Mouse (Mus musculus) neural tube, embryonic 13.5 days (tissue): Measurements from ENCODE around the gene Pnmal2. TPM values are rescaled to one million over a fixed set of nuclear protein-coding genes. Genes with fewer than 3 reads are reported as not detected.
"Not testable (repeated sequence)": the region's sequence is repeated elsewhere in the genome, so short reads cannot be mapped to it uniquely, and the experiment has no call there.

Source experiments
- ATAC-seq: fragments of 200-750 bp; cut with Nextera tagmentation; 2 replicates; pipeline ENCODE4 v1.8.0; 2017; ENCODE audit warnings: low read depth, mild to moderate bottlenecking, moderate TSS enrichment, moderate library complexity
- H3K27ac ChIP-seq: fragments of 300-500 bp; sonication (generic); replicated peaks from 2 replicates; pipeline ENCODE4 v1.5.1; 2015; ENCODE audit warnings: moderate library complexity, mild to moderate bottlenecking, inconsistent platforms
- H3K27me3 ChIP-seq: fragments of 300-500 bp; sonication (generic); 2 replicates; pipeline ENCODE4 v1.6.1; 2015; ENCODE audit warnings: mild to moderate bottlenecking, inconsistent platforms
- H3K36me3 ChIP-seq: fragments of 300-500 bp; sonication (generic); 2 replicates; pipeline ENCODE4 v1.6.1; 2015; ENCODE audit warnings: mild to moderate bottlenecking, inconsistent platforms
- H3K4me1 ChIP-seq: fragments of 300-500 bp; sonication (generic); replicated peaks from 2 replicates; pipeline ENCODE4 v1.6.1; 2015; ENCODE audit warnings: inconsistent platforms
- H3K4me2 ChIP-seq: fragments of 300-500 bp; sonication (generic); 2 replicates; pipeline ENCODE4 v1.6.1; 2015; ENCODE audit warnings: inconsistent platforms, mild to moderate bottlenecking, moderate library complexity
- H3K4me3 ChIP-seq: fragments of 300-500 bp; sonication (generic); 2 replicates; pipeline ENCODE4 v1.5.1; 2015; ENCODE audit warnings: mild to moderate bottlenecking, inconsistent platforms
- H3K9ac ChIP-seq: fragments of 300-500 bp; sonication (generic); 2 replicates; pipeline ENCODE4 v1.6.1; 2015; ENCODE audit warnings: moderate library complexity, mild to moderate bottlenecking, inconsistent platforms
- H3K9me3 ChIP-seq: fragments of 300-500 bp; sonication (generic); 2 replicates; pipeline ENCODE4 v1.6.1; 2016; ENCODE audit warnings: inconsistent platforms
- WGBS: fragments of 180-500 bp; shearing (Covaris S2); methylation state at CpG from one replicate; pipeline ENCODE4 v1.1.7; 2015; 5-methylcytosine and 5-hydroxymethylcytosine counted together
- polyA plus RNA-seq: library from polyadenylated mRNA; unstranded; fragments of >200 nt; fragmentation: Nextera tagmentation; extraction: Ambion mirVana; gene quantifications from 2 replicates; pipeline ENCODE4 v1.2.1, GENCODE M21; 2015

Gene Pnmal2
- polyA plus RNA-seq, 1 experiment from 2014 or later: 76.2 TPM

GRCm38 (mm10) chr7:16947959-16948361, 3.5 kb downstream of the Pnmal2 start:
- H3K4me3 ChIP-seq: peak overlapping the region; percentile 88
- 0 out of 2 replicates have a peak, but pooled peaks cover 9% of the 10 kb centered on the region for H3K36me3 ChIP-seq
- peak overlapping the region; percentile 98 for H3K9ac ChIP-seq
- peaks cover 24% of the 10 kb centered on the region for H3K27me3 ChIP-seq
- peak overlapping the region; percentile 86 for H3K27ac ChIP-seq
- 0 out of 2 replicates have a peak, but pooled peaks have one; percentile 0 for ATAC-seq
- no peaks in the 10 kb centered on the region for H3K9me3 ChIP-seq
- peak overlapping the region; percentile 82 for H3K4me2 ChIP-seq
- 5% methylated on average over 4 of the region's 4 CpGs for WGBS
- peaks cover 89% of the 10 kb centered on the region for H3K4me1 ChIP-seq

DNA sequence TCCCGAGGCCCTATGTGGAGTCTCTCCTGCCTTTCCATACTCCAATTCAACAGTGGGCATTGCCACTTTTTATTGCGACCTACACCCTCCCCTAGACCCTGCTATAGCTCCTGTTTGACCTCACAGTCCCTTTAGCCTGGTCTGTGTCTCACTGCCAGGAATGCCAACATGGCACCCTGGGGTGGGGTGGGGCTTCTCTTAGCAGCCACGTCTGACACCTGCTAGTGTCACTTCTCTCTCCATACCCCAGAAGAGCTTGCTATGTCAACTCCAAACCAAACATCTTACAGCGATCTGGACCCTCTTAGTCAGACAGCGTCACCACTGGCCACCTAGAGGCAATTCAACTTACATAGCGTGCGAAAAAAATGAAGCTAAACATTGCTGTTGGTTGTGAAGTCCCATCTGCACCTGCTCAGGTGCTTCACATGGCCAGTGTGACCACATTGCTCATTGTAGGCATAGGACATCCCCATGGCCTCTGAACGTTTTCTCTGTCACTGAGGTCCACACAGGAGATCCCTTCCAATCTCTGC, 4.5 kb downstream of the Pnmal2 start:
- 47% methylated on average over 8 of the region's 8 CpGs for WGBS
- Histone ChIP-seq H3K27me3 (peaks cover 24% of the 10 kb centered on the region), H3K9ac (peak overlapping the region; percentile 98), H3K9me3 (no peaks in the 10 kb centered on the region), H3K4me2 (peak overlapping the region; percentile 82), H3K27ac (peak overlapping the region; percentile 86; the same call in 1 of the 2 replicates), H3K4me1 (peaks cover 79% of the 10 kb centered on the region), H3K36me3 (0 out of 2 replicates have a peak, but pooled peaks cover 9% of the 10 kb centered on the region), H3K4me3 (peak overlapping the region; percentile 88)
- no peak for ATAC-seq

DNA sequence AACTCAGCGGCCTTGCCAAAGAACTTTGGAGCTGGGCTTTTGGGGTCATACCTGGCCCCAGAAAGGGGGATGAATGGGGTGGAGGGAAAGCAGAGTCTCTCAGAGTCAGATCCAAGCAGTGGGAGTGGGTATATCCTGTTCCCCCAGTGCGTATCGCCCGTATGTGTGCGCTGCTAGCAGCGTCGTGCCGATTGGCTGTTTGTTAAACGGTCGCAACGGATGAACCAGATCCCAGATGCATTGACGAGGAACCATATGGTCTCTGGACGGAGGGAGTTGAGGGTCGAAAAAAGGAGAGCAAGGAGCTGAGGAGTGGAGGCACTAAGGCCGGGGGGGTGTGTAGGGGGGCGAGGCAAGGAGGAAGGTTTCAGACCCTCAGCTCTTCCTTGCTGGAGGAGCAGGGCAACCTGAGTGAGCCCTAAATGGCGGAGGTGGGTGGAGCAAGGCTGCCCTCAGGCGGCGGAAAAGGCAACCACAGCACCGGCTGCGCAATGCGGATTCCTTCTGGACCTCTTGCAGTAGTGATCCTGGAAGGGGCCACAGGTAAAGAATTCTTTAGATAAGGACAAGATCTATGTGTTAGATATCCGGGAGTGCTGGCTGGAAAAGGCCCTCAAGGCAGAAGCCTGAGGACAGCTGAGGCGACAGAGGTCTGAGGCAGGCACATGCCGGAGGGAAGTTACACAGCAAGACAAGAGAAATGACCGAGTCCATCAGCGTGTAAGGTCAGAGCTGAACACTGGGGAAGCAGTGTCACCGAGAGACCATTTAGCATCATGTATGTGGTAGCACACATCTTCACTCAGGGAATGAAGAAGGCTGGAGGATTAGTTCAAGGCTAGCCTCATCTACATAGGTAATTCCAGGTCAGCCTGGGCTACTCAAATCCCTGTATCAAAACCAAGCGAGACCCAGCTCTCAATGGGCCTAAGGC, 5.7 kb downstream of the Pnmal2 start:
- WGBS: 11% methylated on average over 28 of the region's 29 CpGs
- Histone ChIP-seq H3K36me3 (0 out of 2 replicates have a peak, but pooled peaks cover 9% of the 10 kb centered on the region), H3K9ac (peak overlapping the region; percentile 98), H3K4me2 (peak overlapping the region; percentile 82), H3K4me1 (peaks cover 71% of the 10 kb centered on the region), H3K4me3 (peak overlapping the region; percentile 88), H3K27ac (peak overlapping the region; percentile 77), H3K27me3 (peaks cover 24% of the 10 kb centered on the region), H3K9me3 (no peaks in the 10 kb centered on the region)
- ATAC-seq: peak; percentile 54

DNA sequence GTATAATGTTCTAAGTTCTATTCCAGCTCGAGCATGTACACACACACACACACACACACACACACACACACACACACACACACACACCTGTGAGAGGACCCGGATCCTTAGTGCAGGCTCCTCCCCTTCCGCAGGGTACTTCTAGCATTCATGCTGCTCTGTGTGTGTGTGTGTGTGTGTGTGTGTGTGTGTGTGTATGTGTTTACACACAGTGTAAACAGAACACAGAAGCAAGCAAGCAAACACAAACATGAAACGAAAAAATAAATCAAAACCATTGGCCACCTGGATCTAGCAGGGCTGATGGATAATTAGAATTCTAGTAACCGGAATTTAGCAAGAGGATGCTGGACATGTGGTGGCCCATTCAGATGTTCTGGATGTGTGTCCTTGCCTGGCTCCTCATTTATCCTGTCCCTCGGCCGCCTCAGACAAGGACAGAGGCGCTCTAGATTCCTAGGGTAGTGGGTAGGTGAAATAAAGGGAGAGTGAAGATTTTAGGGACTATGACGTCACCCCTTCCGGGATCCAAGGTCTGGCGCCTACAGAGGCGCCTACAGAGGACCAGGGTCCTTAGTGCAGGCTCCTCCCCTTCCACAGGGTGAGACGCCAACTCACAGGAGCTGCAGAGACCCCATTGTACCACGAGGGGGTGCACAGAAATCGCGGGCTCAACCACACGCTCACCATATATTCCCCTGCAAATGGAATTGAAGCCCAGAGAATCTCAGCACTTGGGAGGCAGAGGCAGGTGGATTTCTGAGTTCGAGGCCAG, 6.6 kb downstream of the Pnmal2 start:
- Histone ChIP-seq H3K27ac (peak overlapping the region; percentile 77), H3K27me3 (peaks cover 15% of the 10 kb centered on the region), H3K4me2 (no peak overlapping the region), H3K4me3 (no peak overlapping the region), H3K36me3 (0 out of 2 replicates have a peak, but pooled peaks cover 9% of the 10 kb centered on the region), H3K9me3 (no peaks in the 10 kb centered on the region), H3K9ac (no peak overlapping the region), H3K4me1 (peaks cover 62% of the 10 kb centered on the region)
- peak; percentile 47 for ATAC-seq
- 28% methylated on average over 18 of the region's 18 CpGs for WGBS

DNA sequence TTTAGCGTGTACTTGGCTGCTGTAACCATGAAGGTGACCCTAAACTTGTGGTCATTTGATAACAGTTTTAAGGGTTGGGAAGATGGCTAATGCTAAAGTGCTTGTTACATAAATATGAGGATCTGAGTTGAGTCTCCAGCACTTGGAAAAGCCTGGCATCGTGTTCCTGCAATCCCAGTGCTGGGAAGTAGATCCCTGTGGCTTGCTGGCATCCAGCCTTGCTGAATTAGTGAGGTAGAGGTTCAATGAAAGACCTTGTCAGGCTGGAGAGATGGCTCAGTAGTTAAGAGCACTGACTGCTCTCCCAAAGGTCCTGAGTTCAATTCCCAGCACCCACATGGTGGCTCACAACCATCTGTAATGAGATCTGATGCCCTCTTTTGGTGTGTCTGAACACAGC, 9.3 kb downstream of the Pnmal2 start:
- 71% methylated on average over 2 of the region's 2 CpGs for whole genome bisulfite sequencing
- not testable (repeated sequence) for ATAC-seq, H3K9ac ChIP-seq

GRCm38 (mm10) chr7:16955712-16956111, 11.2 kb downstream of the Pnmal2 start:
- no peak for ATAC-seq
- Histone ChIP-seq H3K9ac (no peak overlapping the region), H3K27ac (peak overlapping the region; percentile 89; the same call in 1 of the 2 replicates), H3K4me3 (no peak overlapping the region), H3K36me3 (no peaks in the 10 kb centered on the region), H3K27me3 (no peaks in the 10 kb centered on the region), H3K4me2 (no peak overlapping the region), H3K9me3 (no peaks in the 10 kb centered on the region), H3K4me1 (peaks cover 58% of the 10 kb centered on the region)
- 95% methylated on average over 4 of the region's 4 CpGs for WGBS

More for the DNA sequence above, 9.3 kb downstream of the Pnmal2 start:
- not testable (repeated sequence) for H3K27ac ChIP-seq, H3K4me3 ChIP-seq, H3K4me2 ChIP-seq, H3K9me3 ChIP-seq, H3K27me3 ChIP-seq, H3K36me3 ChIP-seq
- H3K4me1 ChIP-seq: peaks cover 59% of the 10 kb centered on the region

DNA sequence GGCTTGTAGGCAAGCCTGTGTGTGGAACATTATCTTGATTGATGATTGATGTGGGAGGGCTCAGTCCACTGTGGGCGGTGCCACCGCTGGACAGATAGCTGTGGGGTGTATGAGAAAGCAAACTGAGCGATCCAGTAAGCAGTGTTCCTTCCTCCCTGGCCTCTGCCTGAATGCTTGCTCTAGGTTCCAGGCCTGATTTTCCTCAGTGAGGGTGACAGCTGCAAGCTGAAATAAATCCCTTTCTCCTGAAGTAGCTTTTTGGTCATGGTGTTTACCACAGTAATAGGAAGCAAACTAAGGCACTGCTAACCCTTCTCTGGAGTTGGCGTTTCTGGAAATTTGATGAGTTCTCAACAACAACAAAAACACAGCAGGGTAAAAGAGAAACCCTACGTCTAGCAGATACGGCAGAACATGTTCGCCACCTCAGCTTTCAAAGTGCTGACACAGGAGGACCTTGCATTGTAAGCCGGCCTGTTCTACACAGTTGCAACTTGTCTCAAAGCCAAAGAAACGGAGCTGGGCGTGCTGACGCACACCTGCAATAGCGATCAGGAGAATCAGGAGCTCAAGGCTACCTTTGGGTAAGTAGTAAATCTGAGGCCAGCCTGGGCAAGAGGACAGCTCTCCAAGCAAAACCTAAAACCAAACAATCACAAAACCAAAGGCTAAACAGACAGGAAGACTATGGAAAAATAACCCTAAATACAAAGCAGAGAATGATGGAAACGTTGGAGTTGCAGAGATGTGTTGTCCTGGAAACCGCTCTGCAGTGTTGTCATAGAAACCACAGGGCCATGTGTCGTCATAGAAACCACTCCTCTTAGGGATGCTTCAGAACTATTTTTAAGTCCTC, 12.2 kb downstream of the Pnmal2 start:
- H3K9me3 ChIP-seq: no peaks in the 10 kb centered on the region
- H3K4me3 ChIP-seq: no peak overlapping the region
- H3K4me2 ChIP-seq: peak overlapping the region; percentile 35
- H3K4me1 ChIP-seq: peaks cover 62% of the 10 kb centered on the region
- no peaks in the 10 kb centered on the region for H3K36me3 ChIP-seq
- WGBS: 32% methylated on average over 15 of the region's 15 CpGs
- H3K27me3 ChIP-seq: no peaks in the 10 kb centered on the region
- ATAC-seq: peak; percentile 26; the same call in 1 of the 2 replicates
- peak overlapping the region; percentile 89 for H3K27ac ChIP-seq
- no peak overlapping the region; the same call in 1 of the 2 replicates for H3K9ac ChIP-seq

DNA sequence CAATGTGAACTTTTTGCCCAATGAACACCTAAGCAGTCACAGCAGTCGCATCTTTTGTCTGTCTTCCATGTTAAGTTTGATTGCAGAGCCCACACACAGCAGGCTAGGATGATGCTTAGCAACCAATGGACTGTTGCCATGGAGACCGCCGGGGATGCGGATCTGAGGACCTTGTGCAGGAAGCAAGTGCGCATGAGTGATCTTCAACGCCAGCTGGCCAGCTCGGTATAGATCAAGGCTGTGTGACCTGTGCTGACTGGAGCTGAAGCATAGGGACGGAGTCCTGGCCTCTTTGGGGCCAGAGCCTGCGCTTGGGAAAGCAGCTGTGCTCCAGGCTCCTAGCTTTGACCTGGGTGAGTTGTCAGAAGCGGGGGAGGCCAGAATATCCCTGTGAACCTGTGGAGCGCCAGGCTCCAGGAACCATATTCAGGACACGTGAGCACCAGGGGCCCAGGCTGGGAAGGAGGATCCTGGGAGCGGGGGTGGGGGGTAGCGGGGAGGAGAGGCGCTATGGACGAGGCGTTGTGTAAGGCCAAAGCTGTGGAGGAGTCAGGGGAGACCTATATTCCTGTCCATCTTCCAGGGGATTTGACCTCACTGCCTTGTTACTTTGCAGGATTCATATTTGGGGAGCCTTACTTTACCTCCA, 15.2 kb downstream of the Pnmal2 start, which contains the start of gene Pnmal1:
Pnmal1 (plus strand) TSS at position 141 of the 649 bp plus-strand sequence.
- Histone ChIP-seq H3K4me3 (peak within 1 kb of the TSS; percentile 48), H3K4me2 (peak within 1 kb of the TSS; percentile 74), H3K4me1 (peaks cover 66% of the 10 kb centered on the region), H3K9ac (peak within 1 kb of the TSS; percentile 75), H3K36me3 (peaks cover 13% of the 10 kb centered on the region), H3K9me3 (no peaks in the 10 kb centered on the region), H3K27me3 (no peaks in the 10 kb centered on the region), H3K27ac (peak within 1 kb of the TSS; percentile 97)
- peak; percentile 96 for ATAC-seq
- WGBS: 11% methylated on average over 17 of the region's 17 CpGs

GRCm38 (mm10) chr7:16961678-16962077, 17.2 kb downstream of the Pnmal2 start:
- H3K9me3 ChIP-seq: no peaks in the 10 kb centered on the region
- no peak overlapping the region for H3K9ac ChIP-seq
- ATAC-seq: no peak
- H3K27ac ChIP-seq: peak overlapping the region; percentile 97
- H3K36me3 ChIP-seq: peaks cover 16% of the 10 kb centered on the region
- 82% methylated on average over 5 of the region's 5 CpGs for WGBS
- no peak overlapping the region for H3K4me3 ChIP-seq
- peak overlapping the region; percentile 74 for H3K4me2 ChIP-seq
- no peaks in the 10 kb centered on the region for H3K27me3 ChIP-seq
- peaks cover 62% of the 10 kb centered on the region for H3K4me1 ChIP-seq

DNA sequence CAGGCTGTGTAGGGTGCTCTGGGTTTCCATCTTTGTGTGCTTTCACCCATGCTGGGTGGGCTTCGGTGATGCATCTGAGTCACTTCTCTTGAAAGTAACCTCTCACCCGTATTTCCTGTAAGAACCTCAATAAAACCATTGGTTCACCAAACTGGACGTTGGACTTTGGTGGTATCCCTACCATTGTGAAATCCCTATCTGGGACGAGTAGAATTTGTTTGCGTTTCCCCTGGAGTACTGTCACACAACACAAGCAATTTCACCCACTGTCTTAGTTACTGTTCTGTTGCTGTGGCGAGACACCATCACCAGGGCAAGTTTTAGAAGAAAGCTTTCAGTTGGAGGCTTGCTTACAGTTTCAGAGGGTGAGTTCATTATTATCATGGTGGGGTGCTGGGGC, 23.9 kb downstream of the Pnmal2 start:
- Histone ChIP-seq H3K9me3 (no peaks in the 10 kb centered on the region), H3K4me3 (no peak overlapping the region), H3K4me1 (no peaks in the 10 kb centered on the region), H3K4me2 (no peak overlapping the region), H3K36me3 (0 out of 2 replicates have a peak, but pooled peaks cover 3% of the 10 kb centered on the region), H3K27ac (no peak overlapping the region), H3K27me3 (no peaks in the 10 kb centered on the region), H3K9ac (no peak overlapping the region)
- 87% methylated on average over 6 of the region's 6 CpGs for WGBS
- no peak for ATAC-seq
